Mouse (Mus musculus) thymus, adult 2 months (tissue): ENCODE data around the gene Nipal3. TPM values are rescaled to one million over a fixed set of nuclear protein-coding genes. Genes with fewer than 3 reads are reported as not detected.

ENCODE experiments used
- DNase-seq: peaks from one replicate; pipeline ENCODE4 v3.0.0; 2021
- H3K27ac ChIP-seq: fragments of 200-500 bp; 2 replicates; pipeline ENCODE4 v1.5.1; 2012; ENCODE audit warnings: low read length, control low read depth; ENCODE audit not compliant: control insufficient read depth, insufficient read depth
- H3K27me3 ChIP-seq: fragments of 200-500 bp; 2 replicates; pipeline ENCODE4 v1.6.1; 2012; ENCODE audit warnings: mild to moderate bottlenecking, low read length, moderate library complexity, mixed read lengths; ENCODE audit not compliant: control insufficient read depth, insufficient read depth
- H3K36me3 ChIP-seq: fragments of 200-500 bp; 2 replicates; pipeline ENCODE4 v1.6.1; 2012; ENCODE audit warnings: mild to moderate bottlenecking, low read length, moderate library complexity; ENCODE audit not compliant: control insufficient read depth, insufficient read depth
- H3K4me1 ChIP-seq: fragments of 200-500 bp; replicated peaks from 2 replicates; pipeline ENCODE4 v1.6.1; 2012; ENCODE audit warnings: low read length; ENCODE audit not compliant: control insufficient read depth, insufficient read depth
- H3K4me3 ChIP-seq: fragments of 200-500 bp; 2 replicates; pipeline ENCODE4 v1.5.1; 2012; ENCODE audit warnings: mild to moderate bottlenecking, low read length, control low read depth, moderate library complexity; ENCODE audit not compliant: control insufficient read depth, insufficient read depth
- CTCF ChIP-seq: fragments of 200-500 bp; IDR thresholded peaks from 2 replicates; pipeline ENCODE4 v1.5.1; 2012; ENCODE audit warnings: mild to moderate bottlenecking, control low read depth, low read length, moderate library complexity, borderline replicate concordance; ENCODE audit not compliant: control insufficient read depth, poor library complexity, insufficient read depth; ENCODE audit errors: extremely low read depth
- POLR2A ChIP-seq: fragments of 200-500 bp; IDR thresholded peaks from 2 replicates; pipeline ENCODE4 v1.6.1; 2012; ENCODE audit warnings: mild to moderate bottlenecking, low read length, control low read depth, moderate library complexity; ENCODE audit not compliant: control insufficient read depth, poor library complexity, insufficient read depth; ENCODE audit errors: extremely low read depth
- WGBS: fragments of 180-500 bp; shearing (Covaris S2); methylation state at CpG from one replicate; pipeline ENCODE4 v1.1.7; 2018; 5-methylcytosine and 5-hydroxymethylcytosine counted together
- polyA plus RNA-seq: library from polyadenylated mRNA; depleted of rRNA; stranded (reverse); fragments of >200 nt; gene quantifications from 2 replicates; pipeline ENCODE4 v1.2.3, GENCODE M21; 2012; rRNA removed

Nipal3 gene
- polyA plus RNA-seq, 1 experiment, result 38.7 TPM

DNA sequence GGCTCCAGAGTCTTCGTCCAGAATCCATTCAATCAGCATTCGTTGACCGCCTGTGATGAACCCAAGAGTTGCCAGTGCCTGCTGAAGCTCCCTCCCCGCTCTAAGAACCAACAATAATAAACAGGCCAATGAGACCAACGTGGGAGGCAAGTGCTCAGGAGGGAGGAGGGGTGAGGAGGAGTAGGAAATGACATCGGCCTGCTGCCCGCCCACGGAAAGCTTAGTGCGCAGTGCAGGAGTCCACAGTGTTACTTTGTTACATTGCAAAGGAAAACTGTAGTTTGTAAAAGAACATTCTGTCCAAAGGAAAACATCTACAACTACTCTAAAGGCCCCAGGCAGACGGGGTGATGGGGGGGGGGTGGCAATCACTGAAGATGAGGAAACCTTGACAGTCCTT lies 90.8 kb downstream of the Nipal3 start:
- TF ChIP-seq POLR2A (no peak), CTCF (no peak)
- 84% methylated on average over 10 of the region's 10 CpGs for WGBS
- Histone ChIP-seq H3K36me3 (no peaks in the 10 kb centered on the region), H3K27me3 (no peaks in the 10 kb centered on the region), H3K27ac (no peak overlapping the region), H3K4me3 (no peak overlapping the region), H3K4me1 (0 out of 2 replicates have a peak, but pooled peaks cover 10% of the 10 kb centered on the region)
- no peak for DNase-seq

- TF ChIP-seq CTCF (no peak), POLR2A (no peak)
- 59% methylated on average over 7 of the region's 7 CpGs for WGBS
- peaks cover 6% of the 10 kb centered on the region; the same call in 1 of the 2 replicates for H3K27me3 ChIP-seq
- no peak for DNase-seq
- no peak overlapping the region for H3K4me3 ChIP-seq
- H3K27ac ChIP-seq, result no peak overlapping the region
- 0 out of 2 replicates have a peak, but pooled peaks cover 10% of the 10 kb centered on the region for H3K4me1 ChIP-seq
- H3K36me3 ChIP-seq, result no peaks in the 10 kb centered on the region
Observed at GRCm38 (mm10) chr4:135401881-135402280, 93.0 kb downstream of the Nipal3 start.

- H3K36me3 ChIP-seq, result no peaks in the 10 kb centered on the region
- 5% methylated on average over 29 of the region's 29 CpGs for WGBS
- no peak within 1 kb of the TSS for H3K4me3 ChIP-seq
- DNase-seq, result no peak
- TF ChIP-seq POLR2A (no peak), CTCF (no peak)
- H3K27me3 ChIP-seq, result peaks cover 6% of the 10 kb centered on the region; the same call in 1 of the 2 replicates
- H3K27ac ChIP-seq, result no peak within 1 kb of the TSS
- H3K4me1 ChIP-seq, result no peaks in the 10 kb centered on the region
Observed at GRCm38 (mm10) chr4:135397991-135398390, 96.8 kb downstream of the Nipal3 start, which contains the start of gene Ncmap. Ncmap (minus strand) TSS chr4:135398227.

GRCm38 (mm10) chr4:135397551-135397950 lies 97.3 kb downstream of the Nipal3 start:
- TF ChIP-seq CTCF, result no peak
- no peak for TF ChIP-seq POLR2A
- no peak overlapping the region for H3K27ac ChIP-seq
- no peaks in the 10 kb centered on the region for H3K4me1 ChIP-seq
- no peak for DNase-seq
- peaks cover 6% of the 10 kb centered on the region; the same call in 1 of the 2 replicates for H3K27me3 ChIP-seq
- 21% methylated on average over 16 of the region's 16 CpGs for WGBS
- H3K36me3 ChIP-seq, result no peaks in the 10 kb centered on the region
- H3K4me3 ChIP-seq, result no peak overlapping the region

GRCm38 (mm10) chr4:135396303-135396702 lies 98.5 kb downstream of the Nipal3 start:
- H3K4me3 ChIP-seq, result no peak overlapping the region
- H3K4me1 ChIP-seq, result no peaks in the 10 kb centered on the region
- WGBS, result 94% methylated on average over 5 of the region's 5 CpGs
- H3K27ac ChIP-seq, result no peak overlapping the region
- no peak for DNase-seq
- TF ChIP-seq CTCF, result no peak
- TF ChIP-seq POLR2A, result no peak
- no peaks in the 10 kb centered on the region for H3K36me3 ChIP-seq
- H3K27me3 ChIP-seq, result peaks cover 6% of the 10 kb centered on the region; the same call in 1 of the 2 replicates

Other genes with a start within 250 kb of the Nipal3 start
- gene Clic4, start 222.2 kb downstream of the Nipal3 start, polyA plus RNA-seq, result 50.2 and 55.1 TPM in 2 replicates
- gene Srrm1, start 141.7 kb downstream of the Nipal3 start, polyA plus RNA-seq, result 41.0 and 50.0 TPM in 2 replicates
- 0.96 and 2.0 TPM in 2 replicates for gene Ncmap, start 96.8 kb downstream of the Nipal3 start, polyA plus RNA-seq
- 20.0 and 21.9 TPM in 2 replicates for gene Rcan3, start 61.2 kb downstream of the Nipal3 start, polyA plus RNA-seq
- 0.18 and 0.35 TPM in 2 replicates for gene Stpg1, start 248 bp downstream of the Nipal3 start, polyA plus RNA-seq
- 0.47 and 0.80 TPM in 2 replicates for gene Grhl3, start 78.6 kb upstream of the Nipal3 start, polyA plus RNA-seq
- 2.0 and 2.5 TPM in 2 replicates for gene Ifnlr1, start 191.2 kb upstream of the Nipal3 start, polyA plus RNA-seq
- 0.24 and 0.40 TPM in 2 replicates for gene Il22ra1, start 233.1 kb upstream of the Nipal3 start, polyA plus RNA-seq